28 mouse cellular contexts compared by ENCODE assay signal in the genomic region with DNA sequence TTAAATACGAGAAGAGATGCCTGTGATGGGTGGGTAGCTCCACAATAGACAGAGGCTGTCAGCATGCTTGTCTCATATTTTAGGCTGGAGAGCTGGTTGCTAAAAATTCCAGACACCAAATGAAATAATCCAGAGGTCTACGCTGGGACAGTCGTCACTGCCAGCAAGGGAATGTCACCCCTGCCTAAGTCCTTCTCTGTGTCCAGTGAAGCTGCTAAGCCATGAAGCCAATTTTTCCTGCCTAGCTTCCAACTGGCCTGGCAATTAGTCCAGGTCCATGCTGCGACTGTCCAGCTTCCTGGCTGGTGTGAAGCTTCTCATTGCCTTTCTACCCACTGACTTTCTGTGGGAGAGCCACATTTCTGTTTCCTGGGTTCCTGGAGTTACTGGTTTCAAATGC.
DNase-seq lines count a peak whose midpoint lies in the region; ATAC-seq and TF ChIP-seq lines count a peak whose summit lies in the region.
"Had no signal": no experiment of that assay in that cellular context is flagged by ENCODE, and none has a peak within 500 bp of the region (broad histone marks: within the 10 kb centered on the region; RNA-seq: fewer than 3 reads in every experiment).

No protein-coding gene starts in this region.

- no peak overlapping the region for H3K4me3 ChIP-seq in gastrocnemius, adult 2 months
- H3K4me3 ChIP-seq in heart, embryonic 13.5 days, result no peak overlapping the region
- H3K4me3 ChIP-seq: embryonic facial prominence, embryonic 13.5 days; erythroblast, embryonic 14.5 days; forebrain, embryonic 13.5 days; midbrain, embryonic 10.5 days; myocyte had no signal

- no peaks in the 10 kb centered on the region for H3K27me3 ChIP-seq in heart, embryonic 13.5 days (replicated peaks)
- H3K27me3 ChIP-seq: CH12.LX; embryonic facial prominence, embryonic 13.5 days; forebrain, embryonic 13.5 days; Patski had no signal

- H3K9me3 ChIP-seq in heart, embryonic 13.5 days, result no peaks in the 10 kb centered on the region
- H3K9me3 ChIP-seq: embryonic facial prominence, embryonic 13.5 days; forebrain, embryonic 13.5 days; G1E; midbrain, embryonic 10.5 days had no signal

- no peak overlapping the region for H3K4me2 ChIP-seq in heart, embryonic 13.5 days
- H3K4me2 ChIP-seq: embryonic facial prominence, embryonic 13.5 days; forebrain, embryonic 13.5 days; hindbrain, embryonic 14.5 days had no signal

- H3K27ac ChIP-seq in gastrocnemius, adult 2 months, result peak overlapping the region; percentile 31
- peak overlapping the region; percentile 86 for H3K27ac ChIP-seq in heart, embryonic 13.5 days (replicated peaks)
- H3K27ac ChIP-seq: embryonic facial prominence, embryonic 13.5 days; forebrain, embryonic 13.5 days; hindbrain, embryonic 14.5 days; midbrain, embryonic 10.5 days had no signal

- intact Hi-C loops in gastrocnemius, adult 2 months (cut with DNase I), result no loop called here

- H3K36me3 ChIP-seq in heart, embryonic 13.5 days, result no peaks in the 10 kb centered on the region
- H3K36me3 ChIP-seq: embryonic facial prominence, embryonic 13.5 days; midbrain, embryonic 10.5 days had no signal

- ATAC-seq in heart, embryonic 13.5 days (ENCODE audit: extremely low read depth, insufficient number of reproducible peaks, low FRiP score, low TSS enrichment), result no peak
- no peak for ATAC-seq in erythroid progenitor cell, adult 5-6 weeks (replicated peaks; ENCODE audit: low FRiP score, poor library complexity, severe bottlenecking)
- ATAC-seq: forebrain, embryonic 13.5 days; inflammation-experienced regulatory T-cells, adult 6 months; midbrain, embryonic 16.5 days; Patski had no signal

- peak; percentile 50 for DNase-seq in gastrocnemius, adult 2 months
- DNase-seq in gastrocnemius, postnatal 4 days (ENCODE audit: low spot score in 2 of 2), result no peak
- peak; percentile 49 for DNase-seq in heart, adult 8-10 months (ENCODE audit: low spot score)
- peak; percentile 53 for DNase-seq in heart, postnatal 4 days
- DNase-seq in layer of hippocampus, adult 11-12 months (ENCODE audit: low spot score), result no peak
- DNase-seq: adrenal gland, adult 8-10 months; B cell, adult 2 months; cerebellum, adult 8-10 months; embryo, embryonic 11 days; gastrocnemius, postnatal 10 days; kidney, adult 8-10 months; kidney, postnatal 10 days; layer of hippocampus, postnatal 36 days; thymus, adult 18-20 months; thymus, postnatal 36 days had no signal

- H3K9ac ChIP-seq in heart, embryonic 13.5 days, result 0 out of 2 replicates have a peak overlapping the region, but pooled peaks have one; percentile 12
- H3K9ac ChIP-seq: embryonic facial prominence, embryonic 13.5 days; forebrain, embryonic 13.5 days; hindbrain, embryonic 14.5 days had no signal

- no peak for TF ChIP-seq CTCF in gastrocnemius, adult 2 months (IDR thresholded peaks at IDR 0.05)

- H3K4me1 ChIP-seq in heart, embryonic 13.5 days, result peaks cover 37% of the 10 kb centered on the region
- H3K4me1 ChIP-seq: embryonic facial prominence, embryonic 13.5 days had no signal

- WGBS in heart, embryonic 13.5 days, result 48% methylated on average over 4 of the region's 4 CpGs

Comparison
In these comparisons a context has a peak if more than half of its experiments do, and no peak if none do; other contexts are left out.
1. DNase-seq: peak in gastrocnemius, adult 2 months (single experiment), heart, adult 8-10 months (single experiment) and heart, postnatal 4 days (single experiment); none in gastrocnemius, postnatal 4 days (0 of 2) and layer of hippocampus, adult 11-12 months (single experiment).